In the genomic region with DNA sequence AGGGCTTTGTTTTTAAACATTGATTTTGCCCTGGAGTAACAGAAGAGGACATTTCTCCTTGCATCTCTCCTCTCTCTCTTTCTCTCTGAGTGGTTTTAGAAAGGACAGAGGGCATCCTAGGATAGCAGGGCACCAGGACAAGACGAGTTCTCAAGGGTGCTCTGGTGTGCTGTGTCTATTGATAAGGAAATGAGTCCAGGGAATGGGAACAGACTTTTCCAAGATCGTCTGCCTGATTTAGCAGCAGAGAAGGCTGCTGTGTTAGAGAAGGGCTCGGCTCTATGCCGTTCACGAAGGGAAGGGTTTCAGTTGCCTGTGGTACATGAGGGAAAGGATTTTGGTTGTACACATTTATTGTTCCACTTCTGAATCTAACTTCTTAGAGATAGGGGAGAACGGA, we compare ENCODE assay signal across 10 mouse cellular contexts. TPM values are rescaled to one million over a fixed set of nuclear protein-coding genes. Genes with fewer than 3 reads are reported as not detected.
DNase-seq lines count a peak whose midpoint lies in the region; ATAC-seq and TF ChIP-seq lines count a peak whose summit lies in the region.
"Had no signal": no experiment of that assay in that cellular context is flagged by ENCODE, and none has a peak within 500 bp of the region (broad histone marks: within the 10 kb centered on the region; RNA-seq: fewer than 3 reads in every experiment).

No protein-coding gene starts in this region.

- H3K4me2 ChIP-seq in heart, embryonic 15.5 days = no peak overlapping the region
- H3K4me2 ChIP-seq in embryonic facial prominence, embryonic 13.5 days = no peak overlapping the region
- H3K4me2 ChIP-seq in forebrain, postnatal 0 days (ENCODE audit: low read depth) = no peak overlapping the region
- H3K4me2 ChIP-seq in midbrain, embryonic 13.5 days (replicated peaks) = no peak overlapping the region

- no peaks in the 10 kb centered on the region for H3K27me3 ChIP-seq in heart, embryonic 15.5 days
- no peaks in the 10 kb centered on the region for H3K27me3 ChIP-seq in embryonic facial prominence, embryonic 13.5 days
- no peaks in the 10 kb centered on the region for H3K27me3 ChIP-seq in forebrain, postnatal 0 days (ENCODE audit: insufficient read depth, low read length)
- no peaks in the 10 kb centered on the region for H3K27me3 ChIP-seq in midbrain, embryonic 13.5 days

- no peak for ATAC-seq in heart, embryonic 15.5 days (replicated peaks; ENCODE audit: insufficient number of reproducible peaks, insufficient read depth, low FRiP score, low read depth)
- ATAC-seq in embryonic facial prominence, embryonic 13.5 days (ENCODE audit: insufficient number of reproducible peaks, insufficient read depth, low FRiP score, low TSS enrichment, low read depth) = no peak
- ATAC-seq in forebrain, postnatal 0 days = peak; percentile 38; the same call in 1 of the 2 replicates
- no peak for ATAC-seq in midbrain, embryonic 13.5 days
- no peak for ATAC-seq in activated CD4-positive, CD25-positive, alpha-beta regulatory T cell, adult 4 months

- 28% methylated on average over 6 of the region's 6 CpGs for WGBS in heart, embryonic 15.5 days
- 38% methylated on average over 6 of the region's 6 CpGs for WGBS in embryonic facial prominence, embryonic 13.5 days
- WGBS in forebrain, postnatal 0 days = 17% methylated on average over 6 of the region's 6 CpGs
- 36% methylated on average over 6 of the region's 6 CpGs for WGBS in midbrain, embryonic 13.5 days

- no peak for TF ChIP-seq CTCF in forebrain, postnatal 0 days (IDR thresholded peaks at IDR 0.05; ENCODE audit: low read depth)

- peaks cover 17% of the 10 kb centered on the region for H3K4me1 ChIP-seq in heart, embryonic 15.5 days (replicated peaks)
- H3K4me1 ChIP-seq in embryonic facial prominence, embryonic 13.5 days = peaks cover 34% of the 10 kb centered on the region
- peaks cover 25% of the 10 kb centered on the region for H3K4me1 ChIP-seq in forebrain, postnatal 0 days (ENCODE audit: insufficient read depth)
- peaks cover 41% of the 10 kb centered on the region for H3K4me1 ChIP-seq in midbrain, embryonic 13.5 days (replicated peaks)

- H3K9me3 ChIP-seq in heart, embryonic 15.5 days (replicated peaks) = no peaks in the 10 kb centered on the region
- H3K9me3 ChIP-seq in embryonic facial prominence, embryonic 13.5 days = no peaks in the 10 kb centered on the region
- H3K9me3 ChIP-seq in forebrain, postnatal 0 days (ENCODE audit: low read length) = no peaks in the 10 kb centered on the region
- no peaks in the 10 kb centered on the region for H3K9me3 ChIP-seq in midbrain, embryonic 13.5 days

- no peak for DNase-seq in heart, adult 8-10 months (ENCODE audit: low spot score)
- peak; percentile 47 for DNase-seq in forebrain, postnatal 0 days
- no peak for DNase-seq in cerebellum, adult 8-10 months
- DNase-seq in spleen, postnatal 14 days (ENCODE audit: low spot score in 2 of 2) = no peak
- DNase-seq: adrenal gland, adult 2 months had no signal

- H3K4me3 ChIP-seq in heart, embryonic 15.5 days = no peak overlapping the region
- no peak overlapping the region for H3K4me3 ChIP-seq in embryonic facial prominence, embryonic 13.5 days
- H3K4me3 ChIP-seq in forebrain, postnatal 0 days (ENCODE audit: low read depth, low read length) = no peak overlapping the region
- no peak overlapping the region for H3K4me3 ChIP-seq in midbrain, embryonic 13.5 days (replicated peaks)

- H3K9ac ChIP-seq in heart, embryonic 15.5 days = no peak overlapping the region
- 0 out of 2 replicates have a peak overlapping the region, but pooled peaks have one; percentile 22 for H3K9ac ChIP-seq in embryonic facial prominence, embryonic 13.5 days
- H3K9ac ChIP-seq in forebrain, postnatal 0 days = peak overlapping the region; percentile 31; the same call in 1 of the 2 replicates
- no peak overlapping the region for H3K9ac ChIP-seq in midbrain, embryonic 13.5 days (replicated peaks)

- H3K36me3 ChIP-seq in heart, embryonic 15.5 days = no peaks in the 10 kb centered on the region
- H3K36me3 ChIP-seq in embryonic facial prominence, embryonic 13.5 days = peaks cover 19% of the 10 kb centered on the region
- no peaks in the 10 kb centered on the region for H3K36me3 ChIP-seq in forebrain, postnatal 0 days (ENCODE audit: insufficient read depth)
- H3K36me3 ChIP-seq in midbrain, embryonic 13.5 days = no peaks in the 10 kb centered on the region

- peak overlapping the region; percentile 48 for H3K27ac ChIP-seq in heart, embryonic 15.5 days
- H3K27ac ChIP-seq in embryonic facial prominence, embryonic 13.5 days = peak overlapping the region; percentile 86
- peak overlapping the region; percentile 77 for H3K27ac ChIP-seq in forebrain, postnatal 0 days (ENCODE audit: low read depth, low read length)
- H3K27ac ChIP-seq in midbrain, embryonic 13.5 days = peak overlapping the region; percentile 87

RNA-seq across cellular contexts. Expression of a gene that starts 24.4 kb away (rescaled TPM):
- 11.8 and 18.9 TPM in 2 replicates for polyA plus RNA-seq in heart, embryonic 15.5 days (2015; fragmentation: Nextera tagmentation; extraction: Ambion mirVana)
- under 1 TPM in 3 of 4 experiments, not detected in 1; 0.12 to 0.29 (median 0.16) TPM for total RNA-seq in heart, adult 8-10 months (2022)
- 23.6 and 32.6 TPM in 2 replicates for polyA plus RNA-seq in embryonic facial prominence, embryonic 13.5 days (2015; fragmentation: Nextera tagmentation; extraction: Ambion mirVana)
- total RNA-seq in forebrain, postnatal 0 days (2014; rRNA removed) = 3.1 and 7.3 TPM in 2 replicates
- 2.2 and 3.0 TPM in 2 replicates for polyA plus RNA-seq in forebrain, postnatal 0 days (2015; fragmentation: Nextera tagmentation; extraction: Ambion mirVana)
- polyA plus RNA-seq in midbrain, embryonic 13.5 days (2015; fragmentation: Nextera tagmentation; extraction: Ambion mirVana) = 3.6 and 5.5 TPM in 2 replicates
- polyA plus RNA-seq in activated CD4-positive, CD25-positive, alpha-beta regulatory T cell, adult 4 months (2017; shearing (Covaris generic)) = under 1 TPM in 1 of 2 experiments, not detected in 1; 0.26 TPM
- total RNA-seq: hematopoietic stem cell, adult 5-6 weeks had no signal

Comparison
In these comparisons a context has a peak if more than half of its experiments do, and no peak if none do; other contexts are left out.
1. H3K9ac ChIP-seq: peak in embryonic facial prominence, embryonic 13.5 days (single experiment) and forebrain, postnatal 0 days (single experiment); none in heart, embryonic 15.5 days (single experiment) and midbrain, embryonic 13.5 days (single experiment).
2. Peak in every context shown above with its lines, with median percentiles within 50 percentile points of each other: H3K27ac ChIP-seq.